Mouse (Mus musculus) forebrain, embryonic 13.5 days (tissue): ENCODE measurements around the gene Asgr1. TPM values are rescaled to one million over a fixed set of nuclear protein-coding genes. Genes with fewer than 3 reads are reported as not detected.

Experiments
- ATAC-seq: fragments of 200-750 bp; cut with Nextera tagmentation; 2 replicates; pipeline ENCODE4 v1.8.0; 2017
- H3K27ac ChIP-seq: fragments of 300-500 bp; sonication (generic); 2 replicates; pipeline ENCODE4 v1.5.1; 2015; ENCODE audit warnings: inconsistent platforms, mild to moderate bottlenecking, moderate library complexity
- H3K27me3 ChIP-seq: fragments of 300-500 bp; sonication (generic); 2 replicates; pipeline ENCODE4 v1.6.1; 2015; ENCODE audit warnings: mild to moderate bottlenecking, inconsistent platforms
- H3K36me3 ChIP-seq: fragments of 300-500 bp; sonication (generic); 2 replicates; pipeline ENCODE4 v1.6.1; 2015; ENCODE audit warnings: mild to moderate bottlenecking, inconsistent platforms; ENCODE audit not compliant: poor library complexity, severe bottlenecking
- H3K4me1 ChIP-seq: fragments of 300-500 bp; sonication (generic); 2 replicates; pipeline ENCODE4 v1.6.1; 2015; ENCODE audit warnings: inconsistent platforms
- H3K4me2 ChIP-seq: fragments of 300-500 bp; sonication (generic); 2 replicates; pipeline ENCODE4 v1.6.1; 2015; ENCODE audit warnings: inconsistent platforms, mild to moderate bottlenecking, moderate library complexity
- H3K4me3 ChIP-seq: fragments of 300-500 bp; sonication (generic); 2 replicates; pipeline ENCODE4 v1.5.1; 2015; ENCODE audit warnings: mild to moderate bottlenecking, inconsistent platforms
- H3K9ac ChIP-seq: fragments of 300-500 bp; sonication (generic); 2 replicates; pipeline ENCODE4 v1.6.1; 2015; ENCODE audit warnings: mild to moderate bottlenecking, inconsistent platforms
- H3K9me3 ChIP-seq: fragments of 300-500 bp; sonication (generic); replicated peaks from 2 replicates; pipeline ENCODE4 v1.6.1; 2016; ENCODE audit warnings: inconsistent platforms
- WGBS: fragments of 180-500 bp; shearing (Covaris S2); methylation state at CpG from one replicate; pipeline ENCODE4 v1.1.7; 2015; 5-methylcytosine and 5-hydroxymethylcytosine counted together
- polyA plus RNA-seq: library from polyadenylated mRNA; unstranded; fragments of >200 nt; fragmentation: Nextera tagmentation; extraction: Ambion mirVana; gene quantifications from 2 replicates; pipeline ENCODE4 v1.2.1, GENCODE M21; 2015

Asgr1 gene
- polyA plus RNA-seq, 1 experiment from 2014 or later: 0.37 TPM

DNA sequence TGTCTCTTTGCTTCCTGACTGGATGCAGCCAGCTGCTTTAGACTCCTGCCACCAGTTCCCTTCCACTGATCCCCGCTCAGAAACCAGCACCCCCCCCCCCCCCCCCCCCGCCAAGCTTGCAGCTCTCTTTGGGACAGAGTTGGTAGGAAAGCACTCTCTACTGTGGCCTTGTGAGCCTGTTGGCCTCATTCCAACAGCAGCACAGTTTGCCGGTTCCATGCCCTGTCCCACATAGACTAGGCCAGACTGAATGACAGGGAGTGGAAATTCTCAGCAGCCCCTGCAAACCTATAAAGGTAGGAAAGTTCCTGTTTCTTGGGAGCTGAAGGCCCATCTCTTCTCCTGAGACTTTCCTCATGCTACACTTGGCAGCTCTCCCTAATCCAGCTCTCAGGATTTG lies 23.6 kb downstream of the Asgr1 start:
- Histone ChIP-seq H3K27ac (no peak overlapping the region), H3K4me3 (no peak overlapping the region), H3K27me3 (no peaks in the 10 kb centered on the region), H3K36me3 (no peaks in the 10 kb centered on the region), H3K9me3 (no peaks in the 10 kb centered on the region), H3K4me2 (no peak overlapping the region), H3K4me1 (no peaks in the 10 kb centered on the region), H3K9ac (no peak overlapping the region)
- ATAC-seq: no peak
- 57% methylated on average over 2 of the region's 3 CpGs for WGBS

DNA sequence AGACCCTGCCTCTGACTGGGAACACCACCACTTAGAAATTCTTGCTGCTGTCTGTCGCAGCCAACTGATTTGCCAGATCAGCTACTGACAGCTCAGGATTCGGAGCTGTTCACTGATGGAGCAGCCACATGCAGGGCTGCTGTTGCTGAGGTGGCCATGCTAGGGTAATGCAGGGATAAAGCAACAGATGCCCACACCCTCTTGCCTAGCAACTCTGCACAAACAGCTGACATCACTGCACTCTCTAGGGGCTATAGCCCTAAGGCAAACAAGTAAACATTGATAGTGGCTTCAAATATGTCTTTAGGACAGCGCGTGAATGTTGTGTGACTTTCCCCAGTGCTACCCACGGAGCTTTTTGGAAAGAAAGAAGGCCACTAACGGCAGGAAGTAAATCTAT lies 25.3 kb downstream of the Asgr1 start:
- Histone ChIP-seq H3K4me3 (no peak overlapping the region), H3K36me3 (no peaks in the 10 kb centered on the region)
- WGBS: 73% methylated on average over 6 of the region's 6 CpGs

DNA sequence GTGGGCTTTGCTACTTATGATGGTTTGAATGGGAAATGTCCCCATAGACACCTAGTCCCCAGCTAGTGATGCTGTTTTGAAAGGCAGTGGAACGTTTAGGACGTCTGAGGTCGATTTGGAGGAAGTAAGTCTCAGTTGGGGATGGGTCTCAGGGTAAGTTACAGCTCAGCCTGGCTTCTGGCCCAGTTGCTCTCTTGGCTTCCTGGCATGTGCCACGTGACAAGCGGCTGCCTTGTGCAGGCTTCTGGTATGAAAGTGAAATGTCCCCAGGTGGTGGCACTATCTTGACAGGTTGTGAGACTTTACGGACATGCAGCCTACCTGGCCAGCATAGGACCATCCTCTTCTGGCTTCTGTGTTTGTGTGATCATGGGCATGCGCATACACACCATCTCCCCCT lies 26.0 kb downstream of the Asgr1 start:
- Histone ChIP-seq H3K27ac (no peak overlapping the region), H3K9ac (no peak overlapping the region), H3K27me3 (no peaks in the 10 kb centered on the region), H3K36me3 (no peaks in the 10 kb centered on the region), H3K9me3 (no peaks in the 10 kb centered on the region), H3K4me1 (no peaks in the 10 kb centered on the region), H3K4me3 (no peak overlapping the region), H3K4me2 (no peak overlapping the region)
- 84% methylated on average over 7 of the region's 7 CpGs for WGBS
- ATAC-seq: no peak

More for the DNA sequence above, 25.3 kb downstream of the Asgr1 start:
- Histone ChIP-seq H3K4me2 (no peak overlapping the region), H3K4me1 (no peaks in the 10 kb centered on the region), H3K9ac (no peak overlapping the region), H3K27ac (no peak overlapping the region), H3K9me3 (no peaks in the 10 kb centered on the region), H3K27me3 (no peaks in the 10 kb centered on the region)
- no peak for ATAC-seq

DNA sequence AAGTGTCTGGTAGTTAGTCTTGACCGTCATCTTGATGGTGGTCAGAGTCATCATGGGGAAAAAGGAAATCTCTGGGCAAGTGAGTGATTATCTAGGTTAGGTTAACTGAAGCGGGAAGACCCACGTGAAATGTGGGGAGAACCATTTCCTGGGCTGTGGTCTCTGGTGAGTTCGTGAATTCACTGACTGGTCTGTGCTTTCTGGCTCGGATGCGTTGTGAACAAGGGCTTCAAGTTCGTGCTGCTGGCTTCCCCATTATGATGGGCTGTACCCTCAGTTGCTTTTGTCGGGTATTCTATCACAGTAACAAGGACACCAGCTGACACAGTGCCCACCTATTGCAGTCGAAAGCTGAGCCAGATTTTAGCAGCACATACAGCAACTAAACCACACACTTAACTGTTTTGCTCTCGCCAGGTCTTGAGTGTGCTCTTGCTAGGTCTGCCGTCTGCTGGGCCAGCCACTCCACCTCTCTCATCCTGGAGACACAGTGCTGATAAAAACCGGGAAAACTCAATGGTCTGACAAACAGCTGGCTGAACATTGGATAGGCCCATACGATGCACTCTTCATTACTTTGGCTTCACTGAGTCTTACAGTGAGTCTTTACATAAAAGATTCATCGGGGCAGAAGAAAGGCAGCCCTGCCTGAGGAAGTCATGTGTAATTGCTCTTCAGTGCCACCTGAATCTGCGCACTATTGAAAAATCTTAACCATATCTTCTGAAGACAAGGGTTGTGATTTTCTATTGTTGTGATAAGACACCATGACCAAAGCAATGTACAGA lies 27.1 kb downstream of the Asgr1 start:
- 79% methylated on average over 15 of the region's 15 CpGs for WGBS
- no peak overlapping the region for H3K4me2 ChIP-seq

GRCm38 (mm10) chr11:70084563-70084962 lies 30.7 kb downstream of the Asgr1 start:
- Histone ChIP-seq H3K27me3 (no peaks in the 10 kb centered on the region), H3K4me3 (no peak overlapping the region), H3K4me1 (no peaks in the 10 kb centered on the region), H3K36me3 (no peaks in the 10 kb centered on the region), H3K9me3 (no peaks in the 10 kb centered on the region), H3K9ac (no peak overlapping the region), H3K4me2 (no peak overlapping the region), H3K27ac (no peak overlapping the region)
- 89% methylated on average over 8 of the region's 8 CpGs for WGBS
- ATAC-seq: no peak

More for the DNA sequence above, 27.1 kb downstream of the Asgr1 start:
- Histone ChIP-seq H3K27me3 (no peaks in the 10 kb centered on the region), H3K36me3 (no peaks in the 10 kb centered on the region), H3K9ac (no peak overlapping the region), H3K4me1 (no peaks in the 10 kb centered on the region), H3K9me3 (no peaks in the 10 kb centered on the region), H3K4me3 (no peak overlapping the region), H3K27ac (no peak overlapping the region)
- ATAC-seq: no peak

DNA sequence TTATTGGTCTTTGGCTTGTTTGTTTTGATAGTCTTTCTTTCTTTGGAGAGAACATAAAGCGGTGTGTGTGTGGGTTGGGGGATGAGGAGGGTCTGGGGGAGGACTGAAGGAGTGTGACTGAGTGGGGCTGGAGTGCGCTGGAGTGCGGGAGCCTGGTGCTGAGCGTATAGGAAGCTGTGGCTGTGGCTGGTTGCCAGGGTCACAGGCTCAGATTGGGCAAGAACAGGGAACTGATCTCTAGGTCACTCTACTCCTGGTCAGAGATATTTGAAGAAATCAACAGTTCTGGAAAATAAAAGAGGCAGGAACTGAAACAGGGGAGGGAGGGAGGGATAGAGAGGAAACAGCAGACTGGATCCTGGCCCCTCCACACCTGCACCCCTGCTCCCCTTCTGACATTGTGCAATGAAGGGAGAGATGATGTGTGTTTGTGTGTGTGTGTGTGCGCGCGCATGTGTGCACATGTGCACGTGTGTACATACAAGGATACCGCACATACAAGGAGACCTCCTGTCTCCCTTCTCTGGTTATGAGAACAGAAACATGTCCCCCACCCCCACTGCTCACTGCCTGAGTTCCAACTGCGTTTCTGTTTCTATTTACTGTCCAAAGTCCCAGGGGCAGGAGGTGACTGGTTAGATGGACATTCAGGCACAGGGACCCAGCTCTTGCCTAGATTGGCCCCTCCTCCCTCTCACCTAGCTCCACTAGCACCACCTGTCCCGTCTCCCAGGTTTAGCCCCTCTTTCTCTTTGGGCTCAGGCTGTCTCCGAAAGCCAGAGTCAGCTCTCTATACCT lies 38.3 kb downstream of the Asgr1 start, which contains the start of gene Asgr2:
Gene Asgr2, plus strand, starts transcription at position 659 of the 798 bp plus-strand sequence.
- H3K4me3 ChIP-seq: no peak within 1 kb of the TSS
- H3K4me1 ChIP-seq: no peaks in the 10 kb centered on the region
- no peak within 1 kb of the TSS for H3K27ac ChIP-seq
- no peak within 1 kb of the TSS for H3K9ac ChIP-seq
- WGBS: 81% methylated on average over 12 of the region's 12 CpGs
- H3K9me3 ChIP-seq: no peaks in the 10 kb centered on the region
- no peaks in the 10 kb centered on the region for H3K36me3 ChIP-seq
- H3K27me3 ChIP-seq: no peaks in the 10 kb centered on the region
- ATAC-seq: no peak
- no peak within 1 kb of the TSS for H3K4me2 ChIP-seq

- no peak for ATAC-seq
- H3K4me1 ChIP-seq: no peaks in the 10 kb centered on the region
- WGBS: 86% methylated on average over 11 of the region's 11 CpGs
- no peak overlapping the region for H3K4me3 ChIP-seq
- H3K27ac ChIP-seq: no peak overlapping the region
- no peak overlapping the region for H3K9ac ChIP-seq
- H3K9me3 ChIP-seq: no peaks in the 10 kb centered on the region
- H3K36me3 ChIP-seq: no peaks in the 10 kb centered on the region
- no peak overlapping the region for H3K4me2 ChIP-seq
- no peaks in the 10 kb centered on the region for H3K27me3 ChIP-seq
Measured at GRCm38 (mm10) chr11:70097396-70097795, 43.5 kb downstream of the Asgr1 start.

DNA sequence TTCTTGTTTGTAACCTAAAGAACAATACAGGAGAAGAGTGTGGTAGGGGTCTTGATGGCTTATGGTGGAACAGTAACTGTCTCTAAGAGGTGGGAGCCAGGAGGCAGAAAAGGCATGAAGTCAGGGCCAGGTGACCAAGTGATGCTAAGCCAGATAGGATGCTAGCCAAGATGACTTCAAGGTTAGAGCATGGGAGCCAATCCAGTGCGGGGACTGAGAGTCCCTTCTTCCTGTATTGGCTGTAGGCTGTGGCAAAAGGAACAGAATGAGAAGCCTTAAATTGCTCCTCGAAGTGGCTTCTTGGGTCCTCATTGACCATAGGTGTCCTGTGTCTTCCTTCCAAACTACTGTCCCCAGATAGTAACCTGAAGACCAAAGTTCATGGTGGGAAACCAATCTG lies 45.2 kb downstream of the Asgr1 start:
- no peaks in the 10 kb centered on the region for H3K36me3 ChIP-seq
- no peaks in the 10 kb centered on the region for H3K4me1 ChIP-seq
- H3K4me3 ChIP-seq: no peak overlapping the region
- no peak for ATAC-seq
- no peak overlapping the region for H3K4me2 ChIP-seq
- H3K9ac ChIP-seq: no peak overlapping the region
- H3K27me3 ChIP-seq: no peaks in the 10 kb centered on the region
- no peak overlapping the region for H3K27ac ChIP-seq
- no peaks in the 10 kb centered on the region for H3K9me3 ChIP-seq
- WGBS: 82% methylated on average over 2 of the region's 2 CpGs

- H3K9ac ChIP-seq: no peak overlapping the region
- no peak overlapping the region for H3K4me3 ChIP-seq
- H3K27ac ChIP-seq: no peak overlapping the region
- WGBS: 93% methylated on average over 2 of the region's 2 CpGs
- H3K36me3 ChIP-seq: no peaks in the 10 kb centered on the region
- no peak overlapping the region for H3K4me2 ChIP-seq
- no peaks in the 10 kb centered on the region for H3K27me3 ChIP-seq
- H3K9me3 ChIP-seq: no peaks in the 10 kb centered on the region
- no peak for ATAC-seq
- no peaks in the 10 kb centered on the region for H3K4me1 ChIP-seq
Measured at GRCm38 (mm10) chr11:70099809-70100208, 45.9 kb downstream of the Asgr1 start.

DNA sequence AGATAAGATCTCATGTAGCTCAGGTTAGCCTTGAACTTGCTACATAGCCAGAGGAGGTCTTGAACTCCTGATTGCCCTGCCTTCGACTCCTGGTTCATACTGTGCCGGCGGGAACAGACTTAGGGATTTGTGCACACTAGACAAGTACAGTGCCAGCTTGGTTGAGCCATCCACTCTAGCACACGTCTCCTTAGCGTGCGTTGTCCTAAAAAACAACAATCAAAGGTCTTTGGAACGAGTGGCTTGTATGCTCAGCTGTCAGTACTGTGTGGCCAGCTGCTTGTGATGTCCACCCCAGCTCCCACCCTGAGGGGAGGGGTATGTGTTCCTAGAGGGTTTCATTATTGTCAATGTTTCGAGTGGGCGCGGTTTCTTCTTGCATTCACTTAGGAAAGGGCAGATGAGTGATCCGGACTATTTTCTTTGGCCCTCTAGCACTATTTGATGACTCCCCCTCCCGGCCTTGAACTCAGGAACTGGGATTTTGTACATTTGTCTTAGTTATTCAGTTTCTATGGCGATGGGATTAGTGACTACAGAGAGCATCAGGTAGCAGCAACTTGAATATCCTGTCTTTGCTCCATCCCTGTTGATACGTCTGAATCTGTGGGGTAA lies 49.9 kb downstream of the Asgr1 start:
- Histone ChIP-seq H3K4me1 (no peaks in the 10 kb centered on the region), H3K4me3 (no peak overlapping the region), H3K4me2 (no peak overlapping the region), H3K27me3 (no peaks in the 10 kb centered on the region), H3K9me3 (no peaks in the 10 kb centered on the region), H3K27ac (no peak overlapping the region), H3K36me3 (no peaks in the 10 kb centered on the region), H3K9ac (no peak overlapping the region)
- 83% methylated on average over 14 of the region's 14 CpGs for WGBS
- no peak for ATAC-seq

DNA sequence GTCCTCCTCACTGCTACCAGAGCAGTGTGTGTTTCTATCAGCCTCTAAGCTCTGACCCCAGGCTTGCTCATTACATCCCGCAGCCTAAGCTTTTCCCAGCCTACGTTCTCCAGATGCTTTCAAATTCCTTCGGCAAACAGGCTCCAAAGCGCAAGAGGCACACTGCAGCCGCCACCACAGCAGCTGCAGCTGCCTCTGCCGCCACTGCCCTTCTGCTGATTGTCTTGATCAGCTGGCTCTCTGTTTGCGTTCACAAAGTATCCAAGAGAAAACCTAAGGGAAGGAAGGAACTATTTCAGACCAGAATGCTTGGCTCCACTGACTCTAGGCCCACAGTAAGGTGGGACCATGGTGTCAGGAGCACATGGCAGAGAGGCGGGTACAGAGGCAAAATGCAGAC lies 53.2 kb downstream of the Asgr1 start:
- WGBS: 77% methylated on average over 8 of the region's 8 CpGs
- Histone ChIP-seq H3K4me2 (no peak overlapping the region), H3K9ac (no peak overlapping the region), H3K27me3 (no peaks in the 10 kb centered on the region), H3K9me3 (0 out of 2 replicates have a peak, but pooled peaks cover 3% of the 10 kb centered on the region), H3K27ac (no peak overlapping the region), H3K4me1 (no peaks in the 10 kb centered on the region), H3K4me3 (no peak overlapping the region), H3K36me3 (no peaks in the 10 kb centered on the region)
- ATAC-seq: no peak
